Comparison of ENCODE assay signal across 7 mouse cellular contexts in genomic region chr7:94042466-94043030, GRCm38 (mm10).
DNase-seq lines count a peak whose midpoint lies in the region; ATAC-seq lines count a peak whose summit lies in the region.

No protein-coding gene starts in this region.

- DNase-seq in 3T3-L1 (ENCODE audit: low read depth, low spot score) = peak; percentile 22
- DNase-seq in Muller cell, postnatal 12 days (ENCODE audit: inconsistent ontology term) = peak; percentile 2
- peak; percentile 2 to 17 for DNase-seq in frontal cortex, adult 2 months (ENCODE audit: extremely low spot score in 1 of 2, low spot score in 1 of 2)
- peak; percentile 65 for DNase-seq in mesoderm, embryonic 11.5 days (ENCODE audit: low read depth, low spot score)
- DNase-seq in urinary bladder, postnatal 25 days (ENCODE audit: low spot score) = no peak
- no peak for DNase-seq in cerebellum, adult 8-10 months

- H3K27me3 ChIP-seq in stomach, embryonic 15.5 days (replicated peaks) = no peaks in the 10 kb centered on the region

- no peak overlapping the region for H3K27ac ChIP-seq in stomach, embryonic 15.5 days

- WGBS in stomach, embryonic 15.5 days = 12% methylated on average over 11 of the region's 11 CpGs

- H3K4me1 ChIP-seq in stomach, embryonic 15.5 days = no peaks in the 10 kb centered on the region

- peak overlapping the region; percentile 32; the same call in 1 of the 2 replicates for H3K4me2 ChIP-seq in stomach, embryonic 15.5 days

- H3K36me3 ChIP-seq in stomach, embryonic 15.5 days = no peaks in the 10 kb centered on the region

- no peak overlapping the region for H3K9ac ChIP-seq in stomach, embryonic 15.5 days

- no peak for ATAC-seq in stomach, embryonic 15.5 days (ENCODE audit: insufficient read depth, low FRiP score, low read depth)

- H3K9me3 ChIP-seq in stomach, embryonic 15.5 days = no peaks in the 10 kb centered on the region

- H3K4me3 ChIP-seq in stomach, embryonic 15.5 days (replicated peaks) = no peak overlapping the region

Comparison
In these comparisons a context has a peak if more than half of its experiments do, and no peak if none do; other contexts are left out.
1. DNase-seq: peak in 3T3-L1 (single experiment), Muller cell, postnatal 12 days (single experiment), frontal cortex, adult 2 months (2 of 2) and mesoderm, embryonic 11.5 days (single experiment); none in urinary bladder, postnatal 25 days (single experiment) and cerebellum, adult 8-10 months (single experiment).